Mouse (Mus musculus) MN1 (cell line): ENCODE measurements around the gene Bcas1.

Experiments used
- DNase-seq: peaks from one replicate; pipeline ENCODE4 v3.0.0-alpha.2; 2016; ENCODE audit warnings: low spot score

The Bcas1 gene

GRCm38 (mm10) chr2:170411490-170412168, 16.0 kb downstream of the Bcas1 start:
- no peak for DNase-seq

GRCm38 (mm10) chr2:170410677-170411489, 16.8 kb downstream of the Bcas1 start:
- no peak for DNase-seq

GRCm38 (mm10) chr2:170406438-170406837, 21.2 kb downstream of the Bcas1 start:
- no peak for DNase-seq

- DNase-seq: no peak
Observed at GRCm38 (mm10) chr2:170404781-170405573, 22.7 kb downstream of the Bcas1 start.

GRCm38 (mm10) chr2:170403666-170404385, 23.8 kb downstream of the Bcas1 start:
- peak; percentile 28 for DNase-seq

GRCm38 (mm10) chr2:170401211-170401799, 26.3 kb downstream of the Bcas1 start:
- peak; percentile 87 for DNase-seq

GRCm38 (mm10) chr2:170400666-170401065, 27.0 kb downstream of the Bcas1 start:
- DNase-seq: peak; percentile 39

- no peak for DNase-seq
Observed at GRCm38 (mm10) chr2:170391994-170392393, 35.7 kb downstream of the Bcas1 start.

- no peak for DNase-seq
Observed at GRCm38 (mm10) chr2:170388320-170388719, 39.3 kb downstream of the Bcas1 start.

- no peak for DNase-seq
Observed at GRCm38 (mm10) chr2:170385556-170385955, 42.1 kb downstream of the Bcas1 start.

GRCm38 (mm10) chr2:170384770-170385169, 42.9 kb downstream of the Bcas1 start:
- no peak for DNase-seq

- DNase-seq: no peak
Observed at GRCm38 (mm10) chr2:170373391-170373790, 54.3 kb downstream of the Bcas1 start.

- no peak for DNase-seq
Observed at GRCm38 (mm10) chr2:170365676-170366075, 62.0 kb downstream of the Bcas1 start.

- no peak for DNase-seq
Observed at GRCm38 (mm10) chr2:170365271-170365670, 62.4 kb downstream of the Bcas1 start.

GRCm38 (mm10) chr2:170356667-170357374, 70.8 kb downstream of the Bcas1 start:
- no peak for DNase-seq

GRCm38 (mm10) chr2:170354963-170355367, 72.7 kb downstream of the Bcas1 start:
- peak; percentile 87 for DNase-seq

GRCm38 (mm10) chr2:170352273-170352672, 75.4 kb downstream of the Bcas1 start:
- no peak for DNase-seq

- no peak for DNase-seq
Observed at GRCm38 (mm10) chr2:170351847-170352246, 75.8 kb downstream of the Bcas1 start.

GRCm38 (mm10) chr2:170349784-170350183, 77.9 kb downstream of the Bcas1 start:
- DNase-seq: peak; percentile 43

GRCm38 (mm10) chr2:170349096-170349495, 78.5 kb downstream of the Bcas1 start:
- DNase-seq: no peak
